Mouse (Mus musculus) lung, embryonic 16.5 days (tissue): ENCODE measurements around the gene Pik3cb. TPM values are rescaled to one million over a fixed set of nuclear protein-coding genes. Genes with fewer than 3 reads are reported as not detected.

Experiments
- ATAC-seq: fragments of 200-750 bp; cut with Nextera tagmentation; 2 replicates; pipeline ENCODE4 v1.8.0; 2017; ENCODE audit warnings: low read depth, mild to moderate bottlenecking, moderate library complexity
- H3K27ac ChIP-seq: fragments of 300-500 bp; sonication (generic); 2 replicates; pipeline ENCODE4 v1.5.1; 2014; ENCODE audit warnings: mild to moderate bottlenecking, control low read depth, low read length
- H3K27me3 ChIP-seq: fragments of 300-500 bp; sonication (generic); 2 replicates; pipeline ENCODE4 v1.6.1; 2014; ENCODE audit warnings: low read depth, low read length, mixed read lengths; ENCODE audit not compliant: control insufficient read depth, insufficient read depth
- H3K36me3 ChIP-seq: fragments of 300-500 bp; sonication (generic); 2 replicates; pipeline ENCODE4 v1.6.1; 2014; ENCODE audit warnings: low read length; ENCODE audit not compliant: control insufficient read depth, insufficient read depth
- H3K4me1 ChIP-seq: fragments of 300-500 bp; sonication (generic); replicated peaks from 2 replicates; pipeline ENCODE4 v1.6.1; 2014; ENCODE audit warnings: low read length, mixed read lengths; ENCODE audit not compliant: control insufficient read depth, insufficient read depth
- H3K4me2 ChIP-seq: fragments of 300-500 bp; sonication (generic); 2 replicates; pipeline ENCODE4 v1.6.1; 2014; ENCODE audit warnings: low read depth, low read length, control low read depth
- H3K4me3 ChIP-seq: fragments of 300-500 bp; sonication (generic); 2 replicates; pipeline ENCODE4 v1.5.1; 2014; ENCODE audit warnings: mild to moderate bottlenecking, low read length, control low read depth
- H3K9ac ChIP-seq: fragments of 300-500 bp; sonication (generic); 2 replicates; pipeline ENCODE4 v1.6.1; 2014; ENCODE audit warnings: low read length, control low read depth
- H3K9me3 ChIP-seq: fragments of 300-500 bp; sonication (generic); 2 replicates; pipeline ENCODE4 v1.6.1; 2016; ENCODE audit warnings: low read length; ENCODE audit not compliant: control insufficient read depth
- WGBS: fragments of 180-500 bp; shearing (Covaris S2); extraction: QIAGEN DNeasy Blood & Tissue Kit; methylation state at CpG from one replicate; pipeline ENCODE4 v1.1.7; 2014; 5-methylcytosine and 5-hydroxymethylcytosine counted together
- polyA plus RNA-seq: library from polyadenylated mRNA; unstranded; fragments of >200 nt; fragmentation: Nextera tagmentation; extraction: Ambion mirVana; gene quantifications from 2 replicates; pipeline ENCODE4 v1.2.1, GENCODE M21; 2015

Pik3cb gene
- polyA plus RNA-seq, 1 experiment from 2014 or later: 1.3 TPM

- H3K4me2 ChIP-seq: 0 out of 2 replicates have a peak overlapping the region, but pooled peaks have one; percentile 23
- WGBS: 58% methylated on average over 5 of the region's 5 CpGs
- no peaks in the 10 kb centered on the region for H3K9me3 ChIP-seq
These were observed 26.5 kb upstream of the Pik3cb start for GRCm38 (mm10) chr9:99166946-99167345.

DNA sequence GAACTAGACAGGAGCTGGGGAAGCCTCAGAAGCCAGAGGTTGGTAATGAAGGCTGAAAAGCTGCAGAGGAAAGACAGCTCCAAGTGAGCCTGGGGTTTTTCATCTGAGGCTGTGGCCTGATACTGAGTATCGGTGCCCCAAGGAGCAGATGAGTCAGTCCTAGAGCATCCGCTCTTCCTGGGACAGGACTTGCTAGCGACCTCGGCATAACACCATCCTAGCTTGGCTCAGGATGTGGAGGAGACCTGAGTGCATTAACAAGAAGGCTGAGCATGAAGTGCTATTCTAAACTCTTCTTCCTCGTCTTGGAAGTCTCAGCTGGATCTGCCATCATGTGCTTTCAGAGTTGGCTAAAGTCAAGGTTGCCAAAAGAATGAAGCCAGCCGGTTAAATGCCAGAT is 25.5 kb upstream of the Pik3cb start:
- H3K9ac ChIP-seq: no peak overlapping the region
- no peaks in the 10 kb centered on the region for H3K36me3 ChIP-seq
- no peak for ATAC-seq
- no peaks in the 10 kb centered on the region for H3K4me1 ChIP-seq
- no peak overlapping the region for H3K27ac ChIP-seq
- H3K27me3 ChIP-seq: no peaks in the 10 kb centered on the region
- no peak overlapping the region for H3K4me2 ChIP-seq
- 65% methylated on average over 6 of the region's 6 CpGs for WGBS
- H3K9me3 ChIP-seq: no peaks in the 10 kb centered on the region
- no peak overlapping the region for H3K4me3 ChIP-seq

More at GRCm38 (mm10) chr9:99166946-99167345, 26.5 kb upstream of the Pik3cb start:
- peak; percentile 15; the same call in 1 of the 2 replicates for ATAC-seq
- Histone ChIP-seq H3K4me3 (no peak overlapping the region), H3K36me3 (no peaks in the 10 kb centered on the region), H3K27ac (no peak overlapping the region), H3K4me1 (no peaks in the 10 kb centered on the region), H3K27me3 (no peaks in the 10 kb centered on the region), H3K9ac (no peak overlapping the region)

DNA sequence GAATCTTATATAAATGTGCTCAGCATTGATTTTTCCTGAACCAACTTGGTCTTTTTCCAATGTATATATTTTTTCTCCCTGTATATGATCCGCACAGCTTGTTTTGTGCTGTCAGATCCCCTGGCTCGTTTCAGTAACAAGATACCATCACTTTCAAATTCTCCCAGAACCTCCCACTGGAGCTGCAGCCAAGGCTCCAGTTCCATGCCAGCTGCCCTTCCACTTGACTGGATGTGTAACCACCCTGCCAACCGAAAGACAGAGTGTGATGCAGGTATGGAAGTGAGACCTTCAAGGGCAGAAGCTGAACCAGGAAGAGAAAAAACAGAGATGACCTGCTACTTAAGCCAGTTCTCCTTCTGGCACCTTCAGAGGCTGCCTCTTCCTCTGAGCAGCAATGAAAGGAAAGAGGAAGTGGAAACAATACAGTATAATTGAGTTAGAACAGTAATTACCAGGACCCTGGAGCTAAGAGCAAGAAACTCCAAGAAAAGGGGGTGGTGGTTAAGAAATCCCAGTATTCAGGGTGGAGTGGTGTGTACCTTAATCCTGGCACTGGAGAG is 24.3 kb upstream of the Pik3cb start:
- WGBS: 57% methylated on average over 3 of the region's 3 CpGs
- Histone ChIP-seq H3K27ac (no peak overlapping the region), H3K9me3 (no peaks in the 10 kb centered on the region), H3K27me3 (no peaks in the 10 kb centered on the region), H3K36me3 (no peaks in the 10 kb centered on the region), H3K4me3 (no peak overlapping the region), H3K4me1 (no peaks in the 10 kb centered on the region), H3K9ac (no peak overlapping the region), H3K4me2 (no peak overlapping the region)
- ATAC-seq: no peak

- H3K4me3 ChIP-seq: no peak overlapping the region
- H3K4me1 ChIP-seq: no peaks in the 10 kb centered on the region
- H3K9me3 ChIP-seq: no peaks in the 10 kb centered on the region
- no peak for ATAC-seq
- H3K27me3 ChIP-seq: no peaks in the 10 kb centered on the region
- no peak overlapping the region for H3K27ac ChIP-seq
- 63% methylated on average over 9 of the region's 9 CpGs for WGBS
- H3K4me2 ChIP-seq: no peak overlapping the region
- H3K9ac ChIP-seq: no peak overlapping the region
- no peaks in the 10 kb centered on the region for H3K36me3 ChIP-seq
These were observed 23.7 kb upstream of the Pik3cb start for GRCm38 (mm10) chr9:99164148-99164503.

DNA sequence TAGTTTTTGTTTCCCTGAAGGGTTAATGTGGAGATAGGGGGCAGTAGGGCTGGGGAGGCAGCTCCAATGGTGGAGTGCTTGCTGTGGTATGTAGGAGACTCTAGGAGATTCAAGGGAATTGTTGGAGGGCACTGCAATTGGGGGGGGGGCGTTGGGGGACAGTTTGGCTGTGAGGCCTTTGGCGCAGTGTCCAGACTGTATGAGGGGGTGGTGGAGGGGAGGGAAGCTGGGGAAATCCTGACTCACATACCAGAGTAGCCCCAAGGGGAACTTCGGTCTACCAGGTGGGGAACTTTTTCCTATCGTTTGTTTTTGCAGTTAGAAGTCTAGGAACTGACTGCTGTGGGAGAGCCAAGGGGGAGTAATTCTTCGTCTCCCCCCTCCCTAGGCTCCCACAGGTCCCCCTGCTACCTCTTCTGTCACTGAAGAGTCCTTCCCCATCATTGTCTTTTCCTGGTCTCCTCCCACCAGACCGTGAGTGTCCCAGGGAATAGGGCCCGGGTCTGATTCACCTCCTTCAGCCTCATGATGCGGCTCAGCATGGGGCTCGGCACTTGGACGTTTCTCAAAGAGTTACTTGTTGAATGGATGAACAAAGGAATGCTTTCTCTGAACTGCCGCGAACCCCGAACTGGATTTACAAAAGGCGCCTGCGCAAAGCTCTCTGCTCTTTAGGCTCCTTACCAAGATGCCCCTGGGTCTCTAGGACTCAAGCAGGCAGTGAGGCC is 23.2 kb upstream of the Pik3cb start:
- 29% methylated on average over 15 of the region's 15 CpGs for WGBS
- no peaks in the 10 kb centered on the region for H3K27me3 ChIP-seq
- ATAC-seq: no peak
- H3K9me3 ChIP-seq: no peaks in the 10 kb centered on the region
- H3K9ac ChIP-seq: no peak overlapping the region
- H3K4me1 ChIP-seq: no peaks in the 10 kb centered on the region
- H3K4me3 ChIP-seq: no peak overlapping the region
- no peak overlapping the region for H3K4me2 ChIP-seq
- H3K27ac ChIP-seq: no peak overlapping the region
- no peaks in the 10 kb centered on the region for H3K36me3 ChIP-seq

DNA sequence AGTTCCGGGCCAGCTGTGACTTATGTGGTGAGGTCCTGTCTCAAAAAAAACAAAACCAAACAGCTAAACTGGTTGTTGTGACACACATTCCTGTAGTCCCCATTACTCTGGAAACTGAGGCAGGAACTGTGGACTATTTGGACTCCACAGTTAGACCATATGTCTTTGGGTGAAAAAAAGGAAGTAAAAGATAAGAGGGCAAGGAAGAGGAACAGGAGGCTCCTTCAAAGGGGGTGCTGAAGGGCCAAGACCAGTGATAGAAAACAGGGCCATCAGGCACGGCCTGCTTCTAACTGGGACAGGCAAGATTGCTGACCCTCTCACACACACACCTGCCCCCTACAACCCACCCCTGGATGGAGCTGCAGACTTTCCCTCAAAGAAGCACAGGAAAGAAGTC is 22.4 kb upstream of the Pik3cb start:
- ATAC-seq: no peak
- H3K36me3 ChIP-seq: no peaks in the 10 kb centered on the region
- no peak overlapping the region for H3K4me3 ChIP-seq
- no peak overlapping the region for H3K9ac ChIP-seq
- H3K4me1 ChIP-seq: no peaks in the 10 kb centered on the region
- H3K27ac ChIP-seq: no peak overlapping the region
- no peak overlapping the region for H3K4me2 ChIP-seq
- no peaks in the 10 kb centered on the region for H3K9me3 ChIP-seq
- no peaks in the 10 kb centered on the region for H3K27me3 ChIP-seq
- WGBS: 72% methylated on average over 2 of the region's 2 CpGs

GRCm38 (mm10) chr9:99160780-99161179 is 20.4 kb upstream of the Pik3cb start:
- 73% methylated on average over 5 of the region's 5 CpGs for WGBS
- no peak overlapping the region for H3K4me3 ChIP-seq
- ATAC-seq: no peak

GRCm38 (mm10) chr9:99159932-99160331 is 19.5 kb upstream of the Pik3cb start:
- H3K27ac ChIP-seq: no peak overlapping the region
- 77% methylated on average over 5 of the region's 5 CpGs for WGBS
- no peak for ATAC-seq
- no peak overlapping the region for H3K4me3 ChIP-seq
- no peaks in the 10 kb centered on the region for H3K27me3 ChIP-seq
- H3K9ac ChIP-seq: no peak overlapping the region
- no peaks in the 10 kb centered on the region for H3K36me3 ChIP-seq
- H3K4me1 ChIP-seq: no peaks in the 10 kb centered on the region
- H3K4me2 ChIP-seq: no peak overlapping the region
- no peaks in the 10 kb centered on the region for H3K9me3 ChIP-seq

More at GRCm38 (mm10) chr9:99160780-99161179, 20.4 kb upstream of the Pik3cb start:
- H3K27me3 ChIP-seq: no peaks in the 10 kb centered on the region
- H3K4me1 ChIP-seq: no peaks in the 10 kb centered on the region
- H3K27ac ChIP-seq: no peak overlapping the region
- no peak overlapping the region for H3K9ac ChIP-seq
- no peak overlapping the region for H3K4me2 ChIP-seq
- H3K36me3 ChIP-seq: no peaks in the 10 kb centered on the region
- no peaks in the 10 kb centered on the region for H3K9me3 ChIP-seq

DNA sequence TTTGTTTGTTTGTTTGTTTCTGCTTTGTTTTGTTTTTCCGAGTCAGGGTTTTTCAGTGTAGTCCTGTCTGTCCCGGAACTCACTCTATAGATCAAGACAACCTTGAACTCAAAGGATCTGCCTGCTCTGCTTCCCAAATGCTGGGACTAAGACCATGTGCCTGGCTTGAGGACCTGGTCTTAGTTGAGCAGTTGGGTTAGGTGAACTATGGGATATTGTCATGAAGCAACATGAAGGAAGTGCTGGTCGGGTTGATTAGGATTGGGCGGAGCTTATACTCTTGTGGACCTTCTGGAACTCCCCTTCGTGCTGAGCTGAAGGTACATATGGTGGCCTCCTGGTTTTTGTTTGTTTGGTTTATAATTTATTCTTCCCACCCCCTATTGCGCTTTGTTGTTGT is 18.3 kb upstream of the Pik3cb start:
- H3K4me2 ChIP-seq: no peak overlapping the region
- H3K36me3 ChIP-seq: no peaks in the 10 kb centered on the region
- no peak overlapping the region for H3K27ac ChIP-seq
- H3K4me3 ChIP-seq: no peak overlapping the region
- H3K9ac ChIP-seq: no peak overlapping the region
- H3K27me3 ChIP-seq: no peaks in the 10 kb centered on the region
- no peaks in the 10 kb centered on the region for H3K4me1 ChIP-seq
- no peaks in the 10 kb centered on the region for H3K9me3 ChIP-seq
- 80% methylated on average over 6 of the region's 6 CpGs for WGBS
- ATAC-seq: no peak
